Mouse (Mus musculus): ENCODE results near the gene Lgr5. TPM values are rescaled to one million over a fixed set of nuclear protein-coding genes. Genes with fewer than 3 reads are reported as not detected.

Lgr5 gene
- polyA plus RNA-seq, 1 experiment from 2014 or later, result 4.8 TPM

Other genes with a start within 250 kb of the Lgr5 start
- 21.2 and 22.8 TPM in 2 replicates for gene Tmem19, start 225.3 kb downstream of the Lgr5 start, polyA plus RNA-seq (2014; fragmentation: Nextera tagmentation; extraction: Ambion mirVana)
- gene Thap2, start 203.3 kb downstream of the Lgr5 start, polyA plus RNA-seq (2014; fragmentation: Nextera tagmentation; extraction: Ambion mirVana), result 15.7 and 16.4 TPM in 2 replicates
- gene Zfc3h1, start 202.8 kb downstream of the Lgr5 start, polyA plus RNA-seq (2014; fragmentation: Nextera tagmentation; extraction: Ambion mirVana), result 21.9 and 24.7 TPM in 2 replicates
- gene A930009A15Rik, start 17.8 kb downstream of the Lgr5 start, polyA plus RNA-seq (2014; fragmentation: Nextera tagmentation; extraction: Ambion mirVana), result not detected in 2 replicates
- gene Tspan8, start 229.1 kb upstream of the Lgr5 start, polyA plus RNA-seq (2014; fragmentation: Nextera tagmentation; extraction: Ambion mirVana), result 39.6 and 42.1 TPM in 2 replicates

Data from liver, embryonic 11.5 days (tissue).